Mouse (Mus musculus): ENCODE measurements at regions not wholly inside any gene's neighbourhood (a gene's known extent, or its start where the extent isn't known, plus 50 kb on each side); places are given as distances from the start of the nearest gene placed in this dataset.

DNA sequence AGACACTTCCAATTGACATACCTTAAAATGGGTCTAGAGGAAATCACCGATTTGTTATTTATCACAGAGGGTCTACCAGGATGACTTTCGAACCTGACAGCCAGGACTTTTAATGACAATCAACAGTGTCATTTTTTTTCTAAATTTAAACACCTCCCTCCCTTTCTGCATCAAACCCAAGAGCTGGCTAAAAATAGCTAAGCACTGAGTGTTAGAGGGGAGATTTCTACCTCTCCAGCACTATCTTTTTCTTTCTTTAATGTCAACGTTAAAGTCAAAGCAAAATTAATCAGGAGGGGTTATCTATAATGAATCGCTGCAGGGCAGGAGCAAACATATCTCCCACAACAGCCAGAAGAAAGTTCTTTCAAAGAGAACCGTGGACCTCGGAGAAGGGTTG, 356.6 kb upstream of the 3110018I06Rik start:
- H3K4me3 ChIP-seq (replicated peaks; ENCODE audit: low read depth, low read length) = no peak overlapping the region
- H3K9ac ChIP-seq (replicated peaks; ENCODE audit: low read length) = no peak overlapping the region
- H3K36me3 ChIP-seq (ENCODE audit: control insufficient read depth, insufficient read depth, low read length) = no peaks in the 10 kb centered on the region
- WGBS = 78% methylated on average over 6 of the region's 6 CpGs
- no peaks in the 10 kb centered on the region for H3K9me3 ChIP-seq (ENCODE audit: control insufficient read depth, low read length)
- H3K27me3 ChIP-seq (ENCODE audit: control insufficient read depth, insufficient read depth, low read length) = no peaks in the 10 kb centered on the region
- peaks cover 11% of the 10 kb centered on the region for H3K4me1 ChIP-seq (ENCODE audit: control insufficient read depth, insufficient read depth, low read length)
- H3K27ac ChIP-seq (replicated peaks; ENCODE audit: low read depth, low read length) = no peak overlapping the region
- H3K4me2 ChIP-seq (ENCODE audit: low read length) = no peak overlapping the region
- DNase-seq (no peak), ATAC-seq (ENCODE audit: low FRiP score, low TSS enrichment) (no peak)

DNA sequence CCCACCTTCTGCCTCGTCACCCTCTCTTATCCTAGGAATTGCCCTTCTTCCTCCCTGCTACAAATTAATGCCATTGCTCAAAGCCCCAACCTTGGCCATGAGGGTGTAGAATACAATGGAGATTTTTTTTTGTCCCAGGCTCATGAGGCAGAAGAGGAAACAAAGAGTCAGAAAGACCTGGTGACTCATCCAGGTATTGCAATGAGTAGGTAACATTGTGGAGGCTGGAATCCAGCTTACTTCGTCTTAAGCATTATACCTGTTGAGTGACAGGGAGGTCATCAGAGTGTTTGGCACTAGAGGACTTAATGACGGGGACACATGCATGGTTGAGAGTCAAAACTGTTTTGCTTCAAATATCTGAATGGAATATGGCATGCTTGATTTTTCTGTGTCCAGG, 355.9 kb upstream of the 3110018I06Rik start:
- no peak for DNase-seq
- WGBS = 85% methylated on average over 3 of the region's 3 CpGs
- no peak overlapping the region for H3K27ac ChIP-seq (replicated peaks; ENCODE audit: low read depth, low read length)
- no peaks in the 10 kb centered on the region for H3K27me3 ChIP-seq (ENCODE audit: control insufficient read depth, insufficient read depth, low read length)
- H3K4me1 ChIP-seq (ENCODE audit: control insufficient read depth, insufficient read depth, low read length) = peaks cover 11% of the 10 kb centered on the region
- no peaks in the 10 kb centered on the region for H3K9me3 ChIP-seq (ENCODE audit: control insufficient read depth, low read length)
- no peak overlapping the region for H3K4me3 ChIP-seq (replicated peaks; ENCODE audit: low read depth, low read length)
- no peak overlapping the region for H3K4me2 ChIP-seq (ENCODE audit: low read length)
- H3K9ac ChIP-seq (replicated peaks; ENCODE audit: low read length) = no peak overlapping the region
- no peak for ATAC-seq (ENCODE audit: low FRiP score, low TSS enrichment)
- H3K36me3 ChIP-seq (ENCODE audit: control insufficient read depth, insufficient read depth, low read length) = no peaks in the 10 kb centered on the region

DNA sequence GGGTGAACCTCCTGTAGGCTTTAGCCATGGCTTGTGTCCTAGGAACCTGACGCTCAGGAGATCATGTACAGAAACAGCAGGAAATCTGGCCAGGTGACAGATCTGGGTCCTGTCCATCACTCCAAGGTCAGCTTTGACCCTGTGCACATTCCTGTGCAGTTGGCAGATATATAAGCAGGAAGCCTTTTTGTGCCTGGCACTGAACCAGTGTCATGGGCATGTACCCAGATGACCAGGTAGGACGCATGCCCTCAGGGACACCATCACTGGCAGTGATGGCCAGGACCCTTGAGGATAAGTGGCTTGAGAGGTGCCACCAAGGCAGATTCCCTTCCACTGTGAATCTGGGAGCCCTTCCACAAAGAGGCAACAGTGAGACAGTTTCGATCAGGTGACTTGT, 354.1 kb upstream of the 3110018I06Rik start:
- Histone ChIP-seq H3K4me2 (ENCODE audit: low read length) (no peak overlapping the region), H3K9ac (replicated peaks; ENCODE audit: low read length) (no peak overlapping the region), H3K4me1 (ENCODE audit: control insufficient read depth, insufficient read depth, low read length) (peaks cover 11% of the 10 kb centered on the region), H3K4me3 (replicated peaks; ENCODE audit: low read depth, low read length) (no peak overlapping the region), H3K27ac (replicated peaks; ENCODE audit: low read depth, low read length) (no peak overlapping the region), H3K9me3 (ENCODE audit: control insufficient read depth, low read length) (no peaks in the 10 kb centered on the region), H3K36me3 (ENCODE audit: control insufficient read depth, insufficient read depth, low read length) (no peaks in the 10 kb centered on the region), H3K27me3 (ENCODE audit: control insufficient read depth, insufficient read depth, low read length) (no peaks in the 10 kb centered on the region)
- no peak for DNase-seq
- 91% methylated on average over 3 of the region's 3 CpGs for WGBS
- no peak for ATAC-seq (ENCODE audit: low FRiP score, low TSS enrichment)

DNA sequence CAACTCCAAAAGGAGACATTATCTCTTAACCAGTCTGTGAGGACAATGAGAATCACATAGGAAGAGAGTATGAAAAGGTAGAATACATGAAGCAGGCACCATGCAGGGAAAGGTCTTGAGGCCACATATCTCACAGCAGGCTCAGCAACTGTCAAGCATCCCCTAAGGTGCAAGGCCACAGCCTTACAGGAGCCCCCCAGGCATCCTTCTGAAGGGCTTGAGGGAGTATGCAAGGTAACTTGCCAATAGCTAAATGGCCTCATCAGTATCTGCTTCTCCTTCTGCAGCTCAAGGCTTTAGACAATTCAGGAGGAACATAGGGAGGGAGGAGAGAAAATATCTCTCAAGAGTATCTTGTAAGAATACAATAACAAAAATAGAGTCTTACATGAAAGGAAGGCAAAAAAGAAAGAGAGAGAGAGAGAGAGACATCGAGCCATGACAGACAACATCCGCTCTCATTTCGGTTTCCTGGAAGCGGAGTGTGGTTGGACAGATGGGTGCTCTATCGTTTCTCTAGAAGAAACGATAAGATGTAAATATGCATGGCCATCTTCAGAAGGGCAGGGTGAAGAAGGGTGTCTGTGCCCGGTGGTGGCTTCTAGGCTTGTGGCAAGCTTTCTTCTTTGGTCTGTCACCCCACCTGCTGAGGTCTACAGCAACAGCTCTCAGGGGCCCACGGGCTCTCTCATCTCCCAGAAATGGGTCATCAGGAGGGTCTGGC, 349.6 kb upstream of the 3110018I06Rik start:
- Histone ChIP-seq H3K4me1 (ENCODE audit: control insufficient read depth, insufficient read depth, low read length) (peaks cover 5% of the 10 kb centered on the region), H3K9me3 (ENCODE audit: control insufficient read depth, low read length) (no peaks in the 10 kb centered on the region), H3K36me3 (ENCODE audit: control insufficient read depth, insufficient read depth, low read length) (no peaks in the 10 kb centered on the region), H3K9ac (replicated peaks; ENCODE audit: low read length) (no peak overlapping the region), H3K4me3 (replicated peaks; ENCODE audit: low read depth, low read length) (no peak overlapping the region), H3K4me2 (ENCODE audit: low read length) (no peak overlapping the region), H3K27me3 (ENCODE audit: control insufficient read depth, insufficient read depth, low read length) (no peaks in the 10 kb centered on the region), H3K27ac (replicated peaks; ENCODE audit: low read depth, low read length) (no peak overlapping the region)
- WGBS = 93% methylated on average over 8 of the region's 8 CpGs
- no peak for ATAC-seq (ENCODE audit: low FRiP score, low TSS enrichment)
- no peak for DNase-seq

DNA sequence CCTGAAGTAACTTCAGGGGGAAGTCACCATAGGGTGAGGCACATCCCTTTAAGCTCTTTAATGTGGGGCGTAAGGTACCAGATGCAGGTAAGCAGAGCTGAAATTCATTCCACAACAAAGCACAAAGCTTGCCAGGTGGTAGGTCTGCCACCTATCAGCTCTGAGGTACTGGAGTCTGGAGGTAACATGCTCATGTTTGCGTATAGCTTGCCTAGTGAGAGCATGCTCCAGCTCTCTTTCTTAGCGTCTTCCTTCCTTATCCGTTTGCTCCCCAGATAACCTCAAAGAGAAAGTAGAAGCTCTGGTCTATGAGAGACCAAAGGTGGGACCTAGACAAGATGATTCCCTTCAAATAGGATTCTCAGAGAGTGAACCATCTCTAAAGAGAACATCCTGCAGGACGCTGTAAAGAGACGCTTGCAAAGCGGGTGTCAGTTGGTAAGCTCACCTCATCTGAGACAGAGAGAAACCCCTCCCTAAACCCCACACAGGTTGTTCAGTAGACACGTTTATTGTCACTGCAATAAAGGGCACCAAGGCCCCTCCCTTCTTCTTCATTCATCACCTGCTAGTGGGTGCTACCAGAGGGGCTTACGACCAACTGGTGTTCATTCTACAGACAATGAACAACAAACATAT, 347.4 kb upstream of the 3110018I06Rik start:
- H3K9ac ChIP-seq (replicated peaks; ENCODE audit: low read length) = no peak overlapping the region
- H3K36me3 ChIP-seq (ENCODE audit: control insufficient read depth, insufficient read depth, low read length) = no peaks in the 10 kb centered on the region
- H3K9me3 ChIP-seq (ENCODE audit: control insufficient read depth, low read length) = no peaks in the 10 kb centered on the region
- WGBS = 93% methylated on average over 9 of the region's 9 CpGs
- H3K4me3 ChIP-seq (replicated peaks; ENCODE audit: low read depth, low read length) = no peak overlapping the region
- no peak for ATAC-seq (ENCODE audit: low FRiP score, low TSS enrichment)
- H3K27me3 ChIP-seq (ENCODE audit: control insufficient read depth, insufficient read depth, low read length) = no peaks in the 10 kb centered on the region
- no peak overlapping the region for H3K27ac ChIP-seq (replicated peaks; ENCODE audit: low read depth, low read length)
- no peak for DNase-seq
- H3K4me1 ChIP-seq (ENCODE audit: control insufficient read depth, insufficient read depth, low read length) = no peaks in the 10 kb centered on the region
- no peak overlapping the region for H3K4me2 ChIP-seq (ENCODE audit: low read length)

DNA sequence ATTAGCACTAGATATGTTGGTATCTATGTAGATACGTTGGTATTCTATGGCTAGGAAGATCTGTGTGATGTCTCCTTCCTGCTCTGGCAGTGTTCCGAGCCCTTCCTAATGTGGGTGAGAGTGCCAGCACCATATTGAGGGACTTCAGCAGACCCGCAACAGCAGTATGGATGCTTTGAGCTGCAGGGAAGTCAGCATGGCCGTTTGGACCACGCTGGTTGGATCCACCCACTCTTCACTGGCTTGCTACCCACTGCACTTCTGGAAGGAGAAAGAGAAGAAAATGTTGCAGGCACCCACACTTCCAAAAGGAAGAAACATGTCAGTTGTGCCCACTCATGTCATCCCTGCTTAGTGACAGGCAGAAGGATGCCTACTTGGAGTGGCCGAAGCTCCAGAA, 346.2 kb upstream of the 3110018I06Rik start:
- 91% methylated on average over 6 of the region's 6 CpGs for WGBS
- no peaks in the 10 kb centered on the region for H3K27me3 ChIP-seq (ENCODE audit: control insufficient read depth, insufficient read depth, low read length)
- ATAC-seq (ENCODE audit: low FRiP score, low TSS enrichment) = no peak
- no peaks in the 10 kb centered on the region for H3K9me3 ChIP-seq (ENCODE audit: control insufficient read depth, low read length)
- no peak for DNase-seq
- no peaks in the 10 kb centered on the region for H3K4me1 ChIP-seq (ENCODE audit: control insufficient read depth, insufficient read depth, low read length)
- no peak overlapping the region for H3K27ac ChIP-seq (replicated peaks; ENCODE audit: low read depth, low read length)
- no peak overlapping the region for H3K4me2 ChIP-seq (ENCODE audit: low read length)
- H3K9ac ChIP-seq (replicated peaks; ENCODE audit: low read length) = no peak overlapping the region
- H3K36me3 ChIP-seq (ENCODE audit: control insufficient read depth, insufficient read depth, low read length) = no peaks in the 10 kb centered on the region
- no peak overlapping the region for H3K4me3 ChIP-seq (replicated peaks; ENCODE audit: low read depth, low read length)

DNA sequence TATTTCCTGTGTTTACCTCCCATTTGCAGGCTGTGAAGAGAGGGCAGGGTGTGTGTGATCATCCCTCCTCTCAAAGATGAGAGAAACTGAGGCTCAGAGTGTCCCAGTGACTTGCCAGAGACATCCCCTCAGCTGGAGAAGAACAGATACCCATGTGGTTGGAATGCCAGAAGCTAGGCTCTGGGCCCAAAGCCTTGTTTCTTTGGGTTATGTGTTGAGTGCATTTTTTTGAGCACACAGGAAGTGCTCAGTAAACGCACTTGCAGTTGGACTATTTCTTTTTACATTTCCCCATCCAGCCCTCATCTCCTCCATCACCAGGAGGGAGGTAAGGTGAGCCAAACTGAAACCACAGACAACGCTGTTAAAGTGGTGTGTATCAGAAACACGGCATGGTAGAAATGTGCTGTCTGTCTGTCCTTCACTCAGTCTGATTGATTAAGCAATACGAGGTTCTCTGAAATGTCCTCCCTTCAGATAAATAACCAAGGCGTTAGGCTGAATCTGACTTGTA, 341.8 kb upstream of the 3110018I06Rik start:
- Histone ChIP-seq H3K9me3 (ENCODE audit: control insufficient read depth, low read length) (no peaks in the 10 kb centered on the region), H3K27ac (replicated peaks; ENCODE audit: low read depth, low read length) (no peak overlapping the region), H3K4me2 (ENCODE audit: low read length) (no peak overlapping the region), H3K4me3 (replicated peaks; ENCODE audit: low read depth, low read length) (no peak overlapping the region), H3K4me1 (ENCODE audit: control insufficient read depth, insufficient read depth, low read length) (no peaks in the 10 kb centered on the region), H3K27me3 (ENCODE audit: control insufficient read depth, insufficient read depth, low read length) (no peaks in the 10 kb centered on the region), H3K9ac (replicated peaks; ENCODE audit: low read length) (no peak overlapping the region), H3K36me3 (ENCODE audit: control insufficient read depth, insufficient read depth, low read length) (no peaks in the 10 kb centered on the region)
- ATAC-seq (ENCODE audit: low FRiP score, low TSS enrichment) (no peak), DNase-seq (no peak)
- WGBS = 91% methylated on average over 5 of the region's 5 CpGs

DNA sequence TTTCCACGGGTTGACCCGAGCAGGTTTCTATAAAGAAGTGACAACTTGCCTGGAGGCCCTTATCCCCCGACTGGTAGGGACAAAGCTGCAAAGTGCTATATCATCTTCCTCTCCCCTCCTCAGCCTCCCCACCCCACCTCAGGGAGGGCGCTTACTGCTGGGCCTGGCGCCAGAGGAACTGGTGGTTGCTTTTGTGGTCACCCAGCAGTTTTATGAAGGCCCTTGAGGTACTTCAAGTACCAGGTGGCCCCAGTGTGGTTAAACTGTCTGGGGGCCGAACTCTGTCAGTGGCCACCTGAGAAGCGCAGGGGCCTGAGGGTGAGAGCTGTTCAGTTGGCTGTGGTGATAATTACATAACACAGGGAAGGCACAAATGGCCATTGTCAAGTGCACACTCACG, 340.0 kb upstream of the 3110018I06Rik start:
- DNase-seq (no peak), ATAC-seq (ENCODE audit: low FRiP score, low TSS enrichment) (no peak)
- Histone ChIP-seq H3K27me3 (ENCODE audit: control insufficient read depth, insufficient read depth, low read length) (no peaks in the 10 kb centered on the region), H3K9me3 (ENCODE audit: control insufficient read depth, low read length) (no peaks in the 10 kb centered on the region), H3K4me1 (ENCODE audit: control insufficient read depth, insufficient read depth, low read length) (no peaks in the 10 kb centered on the region), H3K4me3 (replicated peaks; ENCODE audit: low read depth, low read length) (no peak overlapping the region), H3K4me2 (ENCODE audit: low read length) (no peak overlapping the region), H3K9ac (replicated peaks; ENCODE audit: low read length) (no peak overlapping the region), H3K27ac (replicated peaks; ENCODE audit: low read depth, low read length) (no peak overlapping the region), H3K36me3 (ENCODE audit: control insufficient read depth, insufficient read depth, low read length) (no peaks in the 10 kb centered on the region)
- 89% methylated on average over 8 of the region's 8 CpGs for WGBS

DNA sequence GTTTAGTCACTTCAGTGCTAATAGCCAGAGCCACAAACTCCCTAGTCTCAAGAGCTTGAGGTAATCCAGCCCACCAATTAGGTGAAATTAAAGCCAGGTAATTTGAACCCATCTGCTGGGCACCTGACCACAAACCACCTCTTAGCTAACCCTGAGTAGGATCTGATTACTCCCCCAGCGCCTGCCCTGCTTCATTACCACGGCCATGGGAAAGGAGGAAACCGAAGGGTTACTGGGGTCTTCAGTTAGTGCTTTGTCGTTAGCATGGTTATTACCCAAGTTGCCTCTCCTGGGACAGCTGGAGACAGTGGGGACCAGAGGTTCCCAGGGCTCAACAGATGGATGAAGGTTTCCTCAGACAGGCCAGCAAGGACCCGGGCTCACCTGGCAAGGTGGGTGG, 337.3 kb upstream of the 3110018I06Rik start:
- no peak overlapping the region for H3K4me3 ChIP-seq (replicated peaks; ENCODE audit: low read depth, low read length)
- DNase-seq (no peak), ATAC-seq (ENCODE audit: low FRiP score, low TSS enrichment) (no peak)
- H3K4me2 ChIP-seq (ENCODE audit: low read length) = no peak overlapping the region
- H3K36me3 ChIP-seq (ENCODE audit: control insufficient read depth, insufficient read depth, low read length) = no peaks in the 10 kb centered on the region
- no peak overlapping the region for H3K27ac ChIP-seq (replicated peaks; ENCODE audit: low read depth, low read length)
- H3K4me1 ChIP-seq (ENCODE audit: control insufficient read depth, insufficient read depth, low read length) = no peaks in the 10 kb centered on the region
- H3K27me3 ChIP-seq (ENCODE audit: control insufficient read depth, insufficient read depth, low read length) = no peaks in the 10 kb centered on the region
- no peak overlapping the region for H3K9ac ChIP-seq (replicated peaks; ENCODE audit: low read length)
- H3K9me3 ChIP-seq (ENCODE audit: control insufficient read depth, low read length) = no peaks in the 10 kb centered on the region
- 91% methylated on average over 5 of the region's 5 CpGs for WGBS

Measured in midbrain, embryonic 14.5 days (tissue).